Mouse (Mus musculus): ENCODE data around the gene Lrrc75a.
A peak's percentile ranks its signal among the peaks of the same experiment; 100 is the strongest.

The Lrrc75a gene

DNA sequence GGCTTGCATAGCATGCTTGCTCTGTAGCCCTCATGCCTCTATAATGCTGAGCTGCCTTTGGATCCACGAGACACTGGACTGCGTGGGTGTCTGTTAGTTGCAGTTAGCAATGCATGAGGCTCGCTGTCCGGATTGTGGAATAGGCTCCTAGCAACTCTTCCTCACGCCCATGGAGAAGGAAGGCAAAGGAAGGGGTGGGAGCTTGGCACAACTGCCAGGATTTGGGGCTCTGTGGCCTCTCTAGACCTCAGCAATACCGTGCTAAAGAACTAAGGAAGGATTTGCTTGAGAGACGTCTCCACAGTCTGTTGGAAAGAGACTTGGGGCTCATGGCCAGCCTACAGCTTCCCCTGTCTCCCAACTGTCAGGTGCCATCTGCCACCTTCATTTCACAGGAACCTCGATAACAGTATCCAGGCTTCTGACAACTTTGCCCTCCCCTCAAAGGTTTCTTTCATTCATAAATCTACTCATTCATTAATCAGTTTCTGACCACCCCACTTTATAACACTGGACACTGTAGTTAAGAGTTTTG is 33.4 kb downstream of the Lrrc75a start:
- DNase-seq: no peak

DNA sequence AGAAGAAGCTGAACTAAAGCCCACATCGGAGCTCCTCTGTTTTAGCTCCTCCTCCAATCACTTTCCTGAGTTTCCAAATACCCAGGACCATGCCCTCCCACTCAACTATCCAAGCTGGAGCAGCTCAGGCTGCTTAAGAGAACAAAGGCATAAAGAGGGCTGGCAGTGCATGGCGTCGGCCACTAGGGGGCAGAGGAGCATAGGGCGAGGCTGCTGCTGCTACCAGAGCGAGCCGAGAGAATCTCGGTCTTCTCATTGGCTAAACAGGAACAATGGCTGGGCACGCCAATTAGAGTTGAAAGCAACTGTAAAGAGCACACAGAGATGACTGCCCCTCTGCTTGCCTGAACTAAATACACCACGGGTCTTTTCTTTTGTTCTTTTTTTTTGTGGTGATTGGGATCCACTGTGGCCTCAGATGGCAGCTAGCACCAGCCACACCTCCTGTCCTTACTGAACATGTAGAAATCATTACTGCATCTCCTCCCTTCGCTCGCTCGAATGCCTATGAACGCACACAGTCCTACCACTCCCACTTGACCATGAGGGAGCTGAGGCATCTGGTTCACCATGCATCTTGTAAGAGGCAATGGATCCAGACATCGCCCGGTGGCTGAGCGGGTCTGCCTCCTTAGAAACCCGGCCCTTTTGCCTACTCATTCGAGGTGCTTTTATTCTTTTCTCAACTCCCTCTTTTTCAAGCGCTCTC is 34.5 kb downstream of the Lrrc75a start:
- DNase-seq: peak; percentile 92

DNA sequence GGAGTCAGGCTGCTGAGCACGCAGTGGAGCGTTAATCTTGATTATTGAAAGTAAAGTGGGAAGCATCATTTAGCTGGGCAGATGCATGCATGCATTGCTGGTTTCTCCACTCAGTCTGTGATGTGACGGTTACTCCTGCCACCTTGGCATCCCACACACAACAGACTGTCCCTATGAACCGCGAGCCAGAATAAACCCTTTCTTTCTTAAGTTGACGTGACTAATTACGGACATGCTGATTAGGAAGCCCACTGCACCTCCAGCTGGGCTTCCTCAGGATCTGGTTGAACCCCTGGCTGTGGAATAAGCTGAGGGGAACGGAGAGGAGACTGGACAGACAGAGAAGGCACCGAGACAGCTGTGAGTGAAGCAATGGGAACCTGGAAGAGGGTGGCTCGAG is 35.7 kb downstream of the Lrrc75a start:
- DNase-seq: no peak

DNA sequence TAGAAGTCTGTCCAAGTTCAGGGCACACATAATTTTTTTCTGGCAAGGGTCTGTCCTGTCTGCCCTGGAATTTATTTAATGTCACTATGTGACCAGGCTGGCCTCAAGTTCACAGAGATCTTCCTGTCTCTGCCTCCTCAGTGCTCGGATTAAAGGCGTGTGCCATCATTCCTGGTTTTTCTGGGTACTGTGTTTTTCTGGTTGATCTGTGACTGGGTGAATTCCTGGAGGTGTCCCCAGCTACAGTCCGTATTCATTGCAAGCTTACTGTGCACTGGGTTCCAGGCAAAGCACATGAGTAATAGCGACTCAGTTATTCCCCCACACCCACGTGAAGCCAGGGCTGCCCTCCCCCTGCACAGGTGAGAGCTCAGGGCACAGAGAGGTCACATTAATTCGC is 38.0 kb downstream of the Lrrc75a start:
- no peak for DNase-seq

DNA sequence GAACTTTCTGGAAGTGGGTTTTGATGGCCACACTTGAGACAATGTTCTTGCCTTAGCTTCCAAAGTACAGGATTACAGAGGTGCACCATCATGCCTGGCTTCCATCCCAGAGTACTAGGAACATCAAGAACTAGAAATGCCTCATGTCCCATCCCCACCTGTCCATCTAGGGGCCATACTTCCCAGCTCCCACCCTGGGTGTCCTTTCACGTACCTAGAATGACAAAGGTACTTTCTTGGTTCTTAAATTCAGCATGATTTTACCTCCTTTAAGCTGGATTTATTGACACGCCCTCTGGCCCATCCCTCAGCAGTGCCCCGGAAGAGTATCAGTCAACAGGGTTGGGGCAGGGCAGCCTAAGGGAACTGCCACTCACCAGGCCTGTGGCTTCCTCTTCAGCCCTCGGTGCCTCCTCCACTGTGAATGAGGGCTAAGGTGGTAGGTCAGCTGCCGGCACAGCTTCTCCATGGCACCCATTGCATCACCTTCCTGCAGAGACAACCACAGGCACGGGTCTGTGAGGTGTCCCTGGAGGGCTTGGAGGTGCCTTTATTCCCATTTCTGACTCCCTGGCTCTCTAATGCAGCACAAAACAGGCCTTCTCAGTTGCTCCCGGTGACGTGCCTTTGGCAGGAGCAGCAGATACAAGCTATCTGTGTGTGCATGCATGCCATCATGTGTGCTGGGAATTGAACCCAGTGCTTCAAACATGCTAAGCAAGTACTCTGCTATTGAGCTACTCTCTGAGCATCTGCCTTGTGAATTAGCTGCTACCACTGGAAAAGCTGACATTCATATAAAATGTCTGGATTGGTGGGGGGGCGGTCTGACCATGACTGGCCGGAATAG is 39.3 kb downstream of the Lrrc75a start:
- no peak for DNase-seq

DNA sequence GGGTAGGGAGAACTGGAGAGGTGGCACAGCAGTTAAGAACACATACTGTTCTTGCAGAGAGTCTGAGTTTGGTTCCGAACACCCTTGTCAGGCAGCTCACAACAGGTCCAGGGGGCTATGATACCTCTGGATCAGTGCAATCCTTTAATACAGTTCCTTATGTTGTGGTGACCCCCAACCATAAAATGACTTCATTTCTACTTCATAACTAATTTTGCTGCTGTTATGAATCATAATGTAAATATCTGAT is 40.4 kb downstream of the Lrrc75a start:
- DNase-seq: no peak

DNA sequence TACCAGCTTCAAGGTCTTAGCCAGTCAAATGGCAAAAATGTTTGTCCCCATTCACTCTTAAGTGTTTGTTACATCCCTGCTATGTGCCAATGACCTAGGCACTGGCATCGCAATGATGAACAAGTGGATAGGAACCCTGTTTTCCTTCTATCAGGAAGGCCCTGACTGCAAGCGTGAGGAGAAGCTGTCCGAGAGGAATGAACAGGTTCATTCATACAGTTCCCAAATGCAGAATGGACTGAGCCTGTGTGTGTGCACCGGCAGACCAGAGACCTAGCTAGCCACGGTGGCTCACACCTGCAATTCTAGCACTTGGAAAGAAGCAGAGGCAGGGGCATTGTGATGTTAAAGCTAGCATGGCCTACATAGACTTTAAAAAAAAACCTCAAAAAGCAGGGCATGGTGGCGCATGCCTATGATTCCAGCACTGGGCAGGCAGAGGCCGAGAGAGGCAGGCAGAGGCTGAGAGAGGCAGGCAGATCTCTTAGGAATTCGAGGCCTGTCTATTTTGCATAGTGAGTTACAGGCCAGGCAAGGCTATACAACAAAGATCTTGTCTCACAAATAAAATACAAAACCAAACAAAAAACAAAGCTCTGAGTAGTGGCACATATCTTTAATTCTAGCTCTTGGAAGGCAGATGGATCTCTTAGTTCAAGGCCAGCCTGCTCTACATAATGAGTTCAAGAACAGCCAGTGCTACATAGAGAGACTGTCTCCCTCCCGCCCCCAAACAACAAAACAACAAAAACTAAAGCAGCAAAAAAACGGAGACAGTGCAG is 41.0 kb downstream of the Lrrc75a start:
- DNase-seq: no peak

DNA sequence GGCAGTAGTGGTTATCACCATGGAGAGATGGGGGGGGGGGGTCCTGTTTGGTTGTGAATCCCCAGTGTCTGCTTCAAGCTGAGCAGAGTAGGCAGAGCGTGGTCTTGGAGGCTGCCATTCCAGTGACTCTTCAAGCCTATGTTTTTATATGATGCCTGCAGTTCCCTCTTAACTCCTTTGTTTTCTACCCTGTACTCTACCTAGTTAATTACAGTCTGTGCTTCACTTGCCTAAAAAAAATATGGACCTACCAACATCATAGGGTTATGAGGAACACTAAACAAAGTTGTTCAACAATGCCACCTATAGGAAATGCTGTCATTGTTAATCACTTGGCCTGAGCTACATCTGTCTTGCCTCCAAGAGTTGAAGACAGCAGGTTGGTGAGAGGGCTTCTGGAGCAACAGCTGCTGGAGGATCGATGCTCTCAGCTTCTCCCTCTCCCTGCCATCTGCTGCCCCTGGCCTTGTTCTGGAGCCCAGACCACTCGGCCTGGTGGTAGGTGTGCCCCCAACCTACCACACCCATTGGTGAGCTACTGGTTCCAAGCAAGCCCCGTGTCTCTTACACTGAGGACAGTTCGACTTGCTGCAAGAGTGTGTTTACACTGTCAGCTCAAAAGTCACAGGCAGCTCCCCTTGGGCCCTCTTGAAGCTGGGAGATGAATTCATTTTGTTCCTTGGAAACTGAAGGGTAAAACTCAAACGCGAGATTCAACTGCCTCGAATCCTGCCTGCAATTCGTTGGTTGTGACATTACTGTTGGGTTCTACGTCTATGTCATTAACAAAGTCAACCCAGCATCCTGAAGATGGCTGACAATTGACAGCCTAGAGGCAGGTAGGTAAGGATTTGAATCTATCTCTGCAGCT is 41.8 kb downstream of the Lrrc75a start:
- DNase-seq: no peak

DNA sequence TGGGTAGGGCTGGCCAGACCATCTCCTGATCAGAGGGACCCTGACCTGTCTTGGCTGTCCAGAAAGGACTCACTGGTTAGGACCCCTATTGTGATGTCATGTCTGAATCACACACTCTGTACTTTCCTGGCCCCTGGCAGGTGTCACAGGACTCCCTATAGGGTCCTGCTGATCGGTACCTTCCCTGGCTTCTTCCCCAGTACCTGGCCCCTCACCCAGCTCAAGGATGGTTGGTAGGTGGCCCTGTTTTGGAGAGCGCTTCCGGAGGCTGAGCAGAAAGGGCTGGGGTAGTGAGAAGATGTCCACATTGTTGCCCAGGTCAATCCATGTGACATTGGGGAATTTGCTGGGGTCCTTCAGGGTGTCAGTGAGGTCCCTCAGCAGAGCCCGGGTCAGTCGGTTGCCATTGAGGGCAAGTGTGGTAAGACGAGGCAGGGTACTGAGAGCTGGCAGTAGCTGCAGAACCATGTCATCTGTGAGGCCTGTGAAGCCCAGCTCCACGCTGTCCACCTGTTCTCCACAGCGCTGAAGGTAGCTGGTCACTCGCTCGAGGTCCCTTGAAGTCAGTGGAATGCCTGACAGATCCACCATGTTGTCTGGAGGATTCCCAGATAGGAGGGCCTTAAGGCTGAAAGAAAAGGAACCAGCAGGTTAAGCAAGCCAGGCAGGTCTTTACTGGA is 42.6 kb downstream of the Lrrc75a start:
- DNase-seq: no peak

DNA sequence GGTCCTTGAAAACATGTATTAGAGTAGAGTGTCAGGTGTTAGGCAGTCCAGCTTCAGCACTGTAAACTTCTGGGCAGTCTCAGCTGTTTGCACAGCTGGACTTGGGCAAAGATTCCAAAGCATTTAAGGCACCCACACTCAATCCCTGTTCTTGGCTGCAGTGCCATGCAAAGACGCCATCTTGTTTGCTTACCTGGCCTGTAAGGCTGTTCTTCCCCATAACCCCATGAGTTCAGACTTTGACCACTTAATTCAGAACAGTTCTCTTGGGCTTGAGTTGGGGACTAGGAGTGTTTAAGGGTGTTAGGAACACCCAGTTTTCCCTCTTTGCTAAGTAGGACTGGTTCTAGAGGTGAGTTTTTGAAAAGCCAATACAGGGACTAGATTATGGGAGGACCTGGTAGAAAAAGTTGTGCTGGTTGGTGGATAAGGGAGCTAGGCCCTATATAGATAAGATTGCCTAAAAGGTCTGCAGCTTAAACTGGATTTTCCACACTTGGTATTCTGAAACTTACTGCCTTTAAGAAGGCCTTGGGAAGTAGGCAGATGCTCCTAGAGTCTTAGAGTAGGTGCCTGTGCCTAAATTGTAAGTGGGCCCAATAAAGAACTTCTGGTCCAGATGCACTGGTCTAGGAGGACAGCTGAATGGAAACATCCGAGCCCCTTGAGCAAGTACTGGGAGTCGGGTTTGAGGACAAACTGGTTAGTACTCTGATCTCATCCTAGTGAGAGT is 43.3 kb downstream of the Lrrc75a start:
- DNase-seq: no peak

DNA sequence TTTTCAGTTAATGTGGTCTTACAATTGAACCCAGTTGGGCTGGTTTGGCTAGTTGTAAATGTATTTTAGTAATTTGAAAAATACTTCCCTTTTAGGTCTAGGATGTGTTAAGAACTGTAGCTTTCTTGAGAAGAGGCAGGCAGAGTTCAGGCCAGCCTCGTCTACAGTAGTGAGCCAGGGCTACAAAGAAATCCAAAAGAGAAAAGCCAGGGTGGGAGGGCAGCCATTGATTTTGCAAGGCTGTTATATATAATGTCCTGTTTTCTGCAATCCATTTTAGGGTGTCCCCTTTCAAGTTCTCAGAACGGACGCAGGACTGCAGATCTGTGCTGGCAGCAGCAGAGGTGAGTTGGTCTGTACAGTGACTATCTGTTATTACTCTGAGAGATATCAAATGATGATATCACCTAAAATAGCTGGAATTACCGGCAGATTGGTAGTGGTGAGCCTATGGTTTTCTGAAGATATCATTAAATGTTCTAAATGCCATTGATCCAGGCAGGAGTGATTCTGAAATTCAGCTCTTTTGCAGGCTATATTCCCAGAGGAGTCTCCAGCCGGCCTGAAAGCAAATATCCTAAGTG is 44.1 kb downstream of the Lrrc75a start:
- DNase-seq: no peak

DNA sequence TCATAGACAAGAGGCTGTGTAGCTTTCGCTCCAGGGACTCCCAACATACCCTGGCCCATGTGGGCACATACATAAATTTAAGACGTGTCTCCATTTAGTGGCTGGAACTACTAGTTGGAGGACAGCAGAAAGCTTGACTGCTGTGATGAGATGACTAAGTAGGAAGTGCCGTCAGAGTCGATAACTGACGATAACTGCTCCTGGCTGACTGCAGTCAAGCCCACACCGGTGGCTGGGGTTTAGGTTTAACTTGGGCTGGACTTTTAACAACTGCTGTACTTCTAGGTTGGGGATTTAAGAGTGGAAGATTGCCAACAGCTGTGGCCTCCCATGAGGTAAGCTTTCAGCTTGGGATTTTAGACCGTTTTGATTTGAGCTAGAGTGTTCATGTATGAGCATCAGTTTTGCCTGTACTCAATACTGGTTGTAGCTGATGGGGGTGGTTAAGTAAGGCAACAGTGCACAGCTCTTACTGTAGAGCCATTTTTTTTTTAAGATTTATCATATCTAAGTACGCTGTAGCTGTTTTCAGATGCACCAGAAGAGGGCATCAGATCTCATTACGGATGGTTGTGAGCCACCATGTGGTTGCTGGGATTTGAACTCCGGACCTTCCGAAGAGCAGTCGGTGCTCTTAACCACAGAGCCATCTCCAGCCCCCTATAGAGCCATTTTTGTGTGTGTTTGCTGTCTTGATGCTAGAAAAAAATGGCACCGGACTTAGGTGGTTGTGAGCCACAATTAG is 44.8 kb downstream of the Lrrc75a start:
- no peak for DNase-seq

DNA sequence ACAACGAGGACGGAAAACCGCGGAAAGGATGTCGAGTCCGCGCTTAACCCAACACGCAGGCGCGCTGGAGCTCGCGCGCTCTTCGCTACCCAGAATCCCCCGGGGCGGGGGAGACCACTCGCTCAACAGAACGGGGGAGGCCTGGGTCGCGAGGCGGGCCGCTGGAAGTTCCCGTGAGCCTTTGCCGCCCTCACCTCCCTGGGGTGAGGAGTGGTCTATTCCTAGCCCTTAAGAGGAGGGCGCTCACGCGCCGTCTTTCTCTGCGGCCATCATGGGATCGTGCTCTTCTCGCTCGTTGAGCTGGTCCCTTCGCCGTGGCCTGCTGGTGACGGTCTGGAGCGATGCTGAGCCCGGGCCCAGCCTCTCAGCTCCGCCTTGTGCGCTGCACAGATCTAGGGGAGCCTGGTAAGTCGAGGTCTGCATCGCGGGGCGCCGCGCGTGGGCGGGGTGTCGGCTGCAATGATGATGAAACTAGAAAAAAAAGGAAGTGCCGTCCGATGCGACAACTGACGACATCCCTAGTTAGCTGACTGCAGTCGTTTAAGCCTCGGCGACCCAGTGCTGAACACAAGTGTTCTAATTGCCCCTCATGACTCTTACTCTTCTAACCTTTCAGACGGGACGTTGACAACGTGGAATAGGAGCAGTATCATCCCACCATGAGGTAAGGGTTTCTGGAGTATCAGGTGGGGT is 45.6 kb downstream of the Lrrc75a start:
- DNase-seq: peak; percentile 98

DNA sequence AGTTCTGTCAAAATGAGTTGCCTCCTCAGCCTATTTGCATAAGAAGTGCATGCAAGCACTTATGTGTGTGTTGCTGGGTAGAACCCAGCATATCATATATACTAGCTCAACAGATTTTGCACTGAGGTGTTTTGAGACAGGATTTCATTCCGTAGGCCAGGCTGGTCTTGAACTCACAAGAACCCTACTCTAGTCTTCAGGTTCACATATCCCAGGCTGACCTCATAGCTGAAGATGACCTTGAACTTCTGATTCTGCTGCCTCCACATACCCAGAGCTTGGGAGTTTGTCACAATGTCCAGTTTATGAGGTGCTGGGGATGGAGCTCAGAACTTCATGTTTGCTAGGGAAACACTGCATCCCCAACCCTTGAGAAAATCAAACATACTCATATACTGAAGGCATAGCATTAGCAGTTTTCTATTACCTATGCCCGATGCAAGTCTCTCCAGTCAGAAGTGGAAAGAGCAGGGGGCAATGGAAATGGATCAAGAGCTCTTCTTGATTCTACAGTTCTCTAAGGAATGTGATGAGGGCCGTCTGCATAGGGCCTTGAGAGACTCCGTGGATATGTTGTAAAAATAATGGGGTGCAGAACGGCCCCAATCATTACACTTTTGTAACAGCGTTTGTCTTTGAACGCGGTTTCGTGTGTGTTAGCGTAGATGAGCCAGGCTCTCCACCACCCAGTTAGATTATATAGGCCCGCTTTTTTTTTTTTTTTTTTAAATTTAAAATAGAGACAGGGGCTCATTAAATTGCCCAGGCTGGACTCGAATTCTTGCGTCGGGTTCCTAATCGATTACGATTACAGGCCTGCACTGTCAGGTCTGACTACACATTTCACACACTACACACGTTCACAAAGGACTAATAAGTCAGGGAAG is 46.3 kb downstream of the Lrrc75a start:
- no peak for DNase-seq

DNA sequence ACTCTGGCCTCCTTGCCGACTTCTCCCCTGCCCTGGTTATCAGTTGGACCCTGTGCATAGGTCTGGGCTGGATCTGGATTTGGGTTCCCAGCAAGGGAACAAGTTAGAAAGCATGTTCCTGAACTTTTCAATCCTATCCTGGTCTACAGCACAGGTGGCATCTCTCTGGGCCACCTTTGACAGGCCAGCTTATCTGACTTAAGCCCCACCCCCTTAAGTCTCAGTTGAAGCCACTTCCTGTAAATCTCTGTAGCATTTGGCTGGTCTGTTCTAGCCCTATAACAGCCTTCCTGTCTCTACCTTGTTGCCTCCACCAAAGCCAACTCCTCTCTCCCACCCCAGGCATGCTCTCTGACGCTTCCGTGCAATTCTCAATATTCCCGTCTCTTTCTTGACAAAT is 49.8 kb downstream of the Lrrc75a start:
- no peak for DNase-seq

DNA sequence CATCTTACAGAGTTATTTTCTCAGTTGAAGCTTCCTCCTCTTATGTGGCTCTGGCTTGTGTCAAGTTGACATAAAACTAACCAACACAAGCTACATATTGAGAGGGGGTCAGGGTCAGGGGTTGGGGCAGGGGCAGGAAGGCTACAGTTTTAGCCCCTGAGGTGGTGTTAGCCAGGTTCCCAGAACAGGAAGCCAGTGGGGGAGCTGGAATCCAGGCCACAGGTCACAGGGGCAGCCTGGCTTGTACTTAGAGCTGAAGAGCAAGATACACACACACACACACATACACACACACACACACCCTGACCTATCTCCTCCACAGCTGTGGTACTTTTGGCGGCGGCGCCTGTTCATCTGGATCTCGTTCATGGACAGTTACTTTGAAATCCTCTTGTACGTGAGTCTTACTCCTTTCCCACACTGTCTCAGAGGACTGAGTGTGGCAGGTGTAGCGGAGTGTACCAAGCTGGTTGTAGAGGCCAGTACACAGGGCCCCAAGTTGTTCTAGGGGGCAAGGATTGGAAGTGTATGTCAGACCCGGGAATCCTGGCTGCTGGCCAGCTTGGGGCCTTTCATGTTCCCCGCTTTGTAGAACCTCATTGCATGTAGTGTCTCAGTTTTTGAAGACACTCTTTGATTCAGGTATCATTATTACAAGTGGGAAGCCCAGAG is 56.3 kb downstream of the Lrrc75a start:
- no peak for DNase-seq

DNA sequence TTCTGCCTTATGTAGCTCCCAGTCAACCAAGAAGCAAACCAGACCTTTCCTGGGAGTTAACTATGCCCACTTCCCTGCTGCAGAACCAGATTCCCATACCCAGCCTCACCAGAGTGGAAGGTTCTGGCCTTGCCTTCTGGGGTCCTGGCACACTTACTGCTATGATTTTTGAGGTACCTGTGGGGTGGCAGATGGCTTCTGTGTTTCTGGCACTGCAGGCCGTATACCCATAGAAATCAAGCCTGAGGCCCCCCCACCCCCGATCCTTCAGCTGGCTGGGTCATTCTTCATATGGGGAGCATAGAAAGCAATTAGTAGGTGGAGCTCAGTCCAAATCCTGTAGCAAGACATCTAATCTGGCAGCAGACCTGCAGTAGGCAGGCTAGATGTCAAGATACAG is 57.3 kb downstream of the Lrrc75a start:
- DNase-seq: no peak

DNA sequence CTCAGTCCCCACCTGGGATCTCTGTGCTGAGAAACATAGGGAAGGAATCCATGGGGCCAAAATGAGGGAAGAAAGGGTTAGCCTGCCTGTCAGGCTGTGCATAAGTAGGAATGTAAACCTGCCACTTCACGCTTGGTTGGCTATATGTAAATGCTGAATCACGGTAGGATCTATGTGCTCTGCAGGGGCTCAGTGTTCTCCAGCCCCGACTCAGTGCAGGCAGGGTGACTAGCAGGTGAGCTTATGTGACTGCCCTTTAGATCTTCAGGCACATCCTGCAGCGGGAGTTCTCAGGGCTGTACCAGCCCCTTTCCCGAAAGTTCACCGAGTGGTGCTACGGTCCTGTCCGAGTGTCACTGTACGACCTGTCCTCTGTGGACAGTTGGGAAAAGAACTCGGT is 58.9 kb downstream of the Lrrc75a start:
- no peak for DNase-seq
